Mouse (Mus musculus) G1E (cell line): ENCODE results near the gene Sncb. TPM values are rescaled to one million over a fixed set of nuclear protein-coding genes. Genes with fewer than 3 reads are reported as not detected.

ENCODE experiments used
- ATAC-seq: 2 replicates; pipeline ENCODE4 v1.8.0; 2016; ENCODE audit warnings: mild to moderate bottlenecking; ENCODE audit not compliant: insufficient number of reproducible peaks, poor library complexity, low FRiP score, severe bottlenecking; ENCODE audit errors: extremely low read depth
- DNase-seq: peaks from one replicate; pipeline ENCODE4 v3.0.0; 2012; ENCODE audit warnings: low spot score
- H3K27me3 ChIP-seq: 2 replicates; pipeline ENCODE4 v1.6.1; 2012; ENCODE audit warnings: mild to moderate bottlenecking, low read length, inconsistent platforms; ENCODE audit not compliant: insufficient read depth
- H3K36me3 ChIP-seq: replicated peaks from 2 replicates; pipeline ENCODE3; 2012; ENCODE audit warnings: mild to moderate bottlenecking, inconsistent platforms
- H3K4me1 ChIP-seq: 2 replicates; pipeline ENCODE4 v1.6.1; 2012; ENCODE audit warnings: low read depth, low read length, inconsistent platforms, mixed read lengths; ENCODE audit not compliant: insufficient read depth
- H3K4me3 ChIP-seq: 2 replicates; pipeline ENCODE4 v1.5.1; 2012; ENCODE audit warnings: low read depth, mild to moderate bottlenecking, inconsistent platforms, low read length, moderate library complexity, mixed read lengths
- H3K9me3 ChIP-seq: replicated peaks from 2 replicates; pipeline ENCODE4 v1.6.1; 2012; ENCODE audit warnings: inconsistent platforms
- CTCF ChIP-seq: IDR thresholded peaks from 2 replicates; pipeline ENCODE4 v1.5.1; 2012; ENCODE audit warnings: low read depth, low read length, inconsistent platforms, mixed read lengths
- GATA1 ChIP-seq: IDR thresholded peaks from 2 replicates; pipeline ENCODE4 v1.6.1; 2012; ENCODE audit warnings: borderline replicate concordance, low read length, inconsistent platforms, mixed read lengths
- GATA2 ChIP-seq: IDR thresholded peaks from 2 replicates; pipeline ENCODE4 v1.6.1; 2012; ENCODE audit warnings: low read depth, low read length, inconsistent platforms, borderline replicate concordance
- POLR2AphosphoS5 ChIP-seq: IDR thresholded peaks from 2 replicates; pipeline ENCODE4 v1.6.1; 2012; ENCODE audit warnings: low read depth, low read length, inconsistent platforms; ENCODE audit not compliant: insufficient replicate concordance
- TAL1 ChIP-seq: conservative IDR thresholded peaks from 2 replicates; pipeline ENCODE4 v1.6.1; 2012; ENCODE audit warnings: low read depth, low read length, inconsistent platforms, mixed read lengths
- polyA plus RNA-seq: library from polyadenylated mRNA; stranded (reverse); fragments of >175 nt; gene quantifications from 2 replicates; pipeline ENCODE4 v1.2.3, GENCODE M21; 2012
- total RNA-seq, 2 experiments: library from RNA; stranded (forward) in 1 of 2; stranded (reverse) in 1 of 2; fragments of 200-1000 nt in 1 of 2; fragments of >200 nt in 1 of 2; fragmentation: Nextera tagmentation in 1 of 2; gene quantifications; 2 replicates each; pipeline ENCODE4 v1.2.3; 2014 to 2017

Gene Sncb
- total and polyA plus RNA-seq, 3 experiments, result not detected

GRCm38 (mm10) chr13:54803010-54803409 is 36.6 kb upstream of the Sncb start:
- ATAC-seq, result no peak
- no peaks in the 10 kb centered on the region for H3K9me3 ChIP-seq
- no peaks in the 10 kb centered on the region for H3K4me1 ChIP-seq
- H3K36me3 ChIP-seq, result no peaks in the 10 kb centered on the region
- peaks cover 4% of the 10 kb centered on the region; the same call in 1 of the 2 replicates for H3K27me3 ChIP-seq
- no peak overlapping the region for H3K4me3 ChIP-seq
- no peak for DNase-seq
- TF ChIP-seq POLR2AphosphoS5 (no peak), GATA2 (no peak), GATA1 (no peak), TAL1 (no peak), CTCF (peak; percentile 39; the same call in 1 of the 2 replicates)

GRCm38 (mm10) chr13:54800206-54800605 is 33.8 kb upstream of the Sncb start:
- no peaks in the 10 kb centered on the region for H3K36me3 ChIP-seq
- no peak for ATAC-seq
- H3K4me1 ChIP-seq, result no peaks in the 10 kb centered on the region
- no peak for DNase-seq
- H3K9me3 ChIP-seq, result no peaks in the 10 kb centered on the region
- TF ChIP-seq GATA1 (no peak), CTCF (no peak), GATA2 (no peak), POLR2AphosphoS5 (no peak), TAL1 (no peak)
- no peak overlapping the region for H3K4me3 ChIP-seq
- peaks cover 10% of the 10 kb centered on the region for H3K27me3 ChIP-seq

GRCm38 (mm10) chr13:54799701-54800100 is 33.3 kb upstream of the Sncb start:
- peak; percentile 67 for DNase-seq
- H3K9me3 ChIP-seq, result no peaks in the 10 kb centered on the region
- ATAC-seq, result no peak
- H3K4me3 ChIP-seq, result no peak overlapping the region
- no peaks in the 10 kb centered on the region for H3K4me1 ChIP-seq
- peaks cover 10% of the 10 kb centered on the region for H3K27me3 ChIP-seq
- H3K36me3 ChIP-seq, result no peaks in the 10 kb centered on the region
- TF ChIP-seq CTCF (peak; percentile 87), POLR2AphosphoS5 (no peak)

GRCm38 (mm10) chr13:54798740-54799139 is 32.3 kb upstream of the Sncb start:
- no peak overlapping the region for H3K4me3 ChIP-seq
- peaks cover 14% of the 10 kb centered on the region for H3K27me3 ChIP-seq
- no peaks in the 10 kb centered on the region for H3K9me3 ChIP-seq
- no peaks in the 10 kb centered on the region for H3K4me1 ChIP-seq
- DNase-seq, result no peak
- no peak for ATAC-seq
- H3K36me3 ChIP-seq, result no peaks in the 10 kb centered on the region
- no peak for TF ChIP-seq CTCF

GRCm38 (mm10) chr13:54797861-54798643 is 31.7 kb upstream of the Sncb start:
- TF ChIP-seq GATA2 (no peak), POLR2AphosphoS5 (no peak), GATA1 (no peak), CTCF (no peak), TAL1 (no peak)

GRCm38 (mm10) chr13:54797356-54797755 is 31.0 kb upstream of the Sncb start:
- Histone ChIP-seq H3K4me1 (no peaks in the 10 kb centered on the region), H3K27me3 (peaks cover 14% of the 10 kb centered on the region), H3K9me3 (no peaks in the 10 kb centered on the region), H3K36me3 (no peaks in the 10 kb centered on the region), H3K4me3 (no peak overlapping the region)
- ATAC-seq, result no peak
- peak; percentile 43 for DNase-seq
- no peak for TF ChIP-seq GATA1
- peak; percentile 98 for TF ChIP-seq CTCF

More at GRCm38 (mm10) chr13:54797861-54798643, 31.7 kb upstream of the Sncb start:
- Histone ChIP-seq H3K4me1 (no peaks in the 10 kb centered on the region), H3K4me3 (no peak overlapping the region), H3K9me3 (no peaks in the 10 kb centered on the region), H3K27me3 (peaks cover 14% of the 10 kb centered on the region), H3K36me3 (no peaks in the 10 kb centered on the region)
- DNase-seq (no peak), ATAC-seq (no peak)

- TF ChIP-seq POLR2AphosphoS5, result no peak
- TF ChIP-seq GATA2, result no peak
- no peak for TF ChIP-seq CTCF
- TF ChIP-seq GATA1, result no peak
- no peak for TF ChIP-seq TAL1
- no peak for ATAC-seq
- peaks cover 15% of the 10 kb centered on the region for H3K27me3 ChIP-seq
- H3K4me1 ChIP-seq, result peaks cover 4% of the 10 kb centered on the region
- no peaks in the 10 kb centered on the region for H3K36me3 ChIP-seq
- no peaks in the 10 kb centered on the region for H3K9me3 ChIP-seq
- H3K4me3 ChIP-seq, result no peak overlapping the region
- no peak for DNase-seq
These were observed 28.4 kb upstream of the Sncb start for GRCm38 (mm10) chr13:54794843-54795242.
